Mouse (Mus musculus): ENCODE measurements at regions not wholly inside any gene's neighbourhood (a gene's known extent, or its start where the extent isn't known, plus 50 kb on each side); places are given as distances from the start of the nearest gene placed in this dataset.

GRCm38 (mm10) chr12:71549336-71549735, 239.7 kb downstream of the Dact1 start:
- intact Hi-C loops (cut with DNase I; ENCODE audit: low total_unique reads): no loop called here
- no peak for DNase-seq

DNA sequence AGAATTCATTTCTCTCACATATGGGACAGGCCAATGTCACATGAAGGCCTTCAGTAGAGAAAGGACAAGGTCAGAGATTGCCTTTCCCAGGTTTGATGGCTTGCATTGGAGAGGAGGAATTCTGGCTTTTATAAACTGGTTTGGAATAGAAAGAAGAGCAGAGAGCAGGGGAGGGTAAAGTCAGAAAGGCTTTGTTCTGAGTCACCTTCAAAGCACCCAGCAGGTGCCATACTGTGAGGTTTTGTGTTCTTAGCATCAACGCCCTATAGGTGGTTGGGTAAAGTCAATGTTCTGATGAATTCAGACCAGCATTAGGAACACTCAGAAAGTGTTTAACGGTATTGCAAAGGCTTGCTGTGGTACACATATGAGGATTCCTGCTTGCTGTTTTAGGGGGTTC, 244.5 kb downstream of the Dact1 start:
- no peak for DNase-seq
- intact Hi-C loops (cut with DNase I; ENCODE audit: low total_unique reads): no loop called here

GRCm38 (mm10) chr12:71561259-71561658, 251.6 kb downstream of the Dact1 start:
- intact Hi-C loops (cut with DNase I; ENCODE audit: low total_unique reads): no loop called here
- no peak for DNase-seq

GRCm38 (mm10) chr12:71561918-71562572, 252.4 kb downstream of the Dact1 start:
- DNase-seq: no peak
- intact Hi-C loops (cut with DNase I; ENCODE audit: low total_unique reads): no loop called here

DNA sequence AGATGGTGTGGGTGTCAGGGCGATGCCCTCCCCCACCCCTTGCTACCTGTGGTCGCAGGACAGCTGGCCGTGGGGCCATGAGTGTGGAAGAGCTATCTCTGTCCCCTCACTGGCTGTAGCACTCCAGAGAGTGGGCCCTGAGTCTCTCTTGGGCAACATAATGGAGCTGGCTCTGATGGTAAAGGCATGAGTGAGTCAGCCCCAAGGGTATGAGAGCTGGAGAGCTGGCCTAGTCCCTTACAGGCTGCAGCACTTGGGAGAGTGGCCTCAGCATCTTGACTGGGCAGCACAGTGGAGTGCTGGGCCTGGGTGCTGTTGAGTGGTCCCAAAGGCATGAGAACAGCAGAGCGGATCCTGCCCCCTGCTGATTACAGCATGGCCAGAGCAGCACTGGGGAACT, 253.5 kb downstream of the Dact1 start:
- intact Hi-C loops (cut with DNase I; ENCODE audit: low total_unique reads): no loop called here
- no peak for DNase-seq

GRCm38 (mm10) chr12:71566371-71566770, 256.7 kb downstream of the Dact1 start:
- intact Hi-C loops (cut with DNase I; ENCODE audit: low total_unique reads): no loop called here
- DNase-seq: no peak

DNA sequence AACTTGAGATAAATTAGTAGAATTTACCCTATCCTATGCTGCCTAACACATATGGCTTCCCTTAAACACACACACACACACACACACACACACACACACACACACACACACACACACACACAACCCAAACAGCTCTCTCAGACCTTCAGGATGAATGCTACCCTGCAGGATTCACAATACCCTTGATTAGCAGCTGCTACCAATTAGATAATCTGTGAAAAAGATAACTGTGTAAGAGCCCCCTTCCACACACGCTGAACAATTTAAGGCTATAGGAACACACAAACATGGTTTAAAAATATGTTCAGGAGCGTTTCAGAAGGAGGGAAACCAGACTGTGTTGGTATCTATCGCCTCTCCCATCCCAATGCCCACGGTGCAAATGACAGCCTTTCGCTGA, 258.6 kb downstream of the Dact1 start:
- intact Hi-C loops (cut with DNase I; ENCODE audit: low total_unique reads): no loop called here
- no peak for DNase-seq

- intact Hi-C loops (cut with DNase I; ENCODE audit: low total_unique reads): no loop called here
These were observed 259.3 kb downstream of the Dact1 start for GRCm38 (mm10) chr12:71568880-71569390.

GRCm38 (mm10) chr12:71569662-71570061, 260.0 kb downstream of the Dact1 start:
- intact Hi-C loops (cut with DNase I; ENCODE audit: low total_unique reads): no loop called here
- DNase-seq: no peak

More at GRCm38 (mm10) chr12:71568880-71569390, 259.3 kb downstream of the Dact1 start:
- DNase-seq: no peak

DNA sequence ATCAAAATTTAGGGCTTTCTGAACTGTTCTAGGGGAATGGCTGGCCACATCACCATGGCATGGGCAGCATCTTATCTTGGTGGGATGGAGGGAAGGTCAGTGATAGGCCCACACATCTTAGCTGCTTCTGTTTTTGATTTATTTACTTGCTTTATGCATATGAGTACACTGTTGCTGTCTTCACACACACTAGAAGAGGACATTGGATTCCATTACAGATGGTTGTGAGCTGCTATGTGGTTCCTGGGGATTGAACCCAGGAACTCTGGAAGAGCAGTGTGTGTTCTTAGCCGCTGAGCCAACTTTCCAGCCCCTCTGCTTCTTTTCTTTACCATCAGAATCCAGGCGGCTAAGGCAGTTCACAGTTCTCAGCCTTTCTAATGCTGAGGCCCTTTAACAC, 260.4 kb downstream of the Dact1 start:
- intact Hi-C loops (cut with DNase I; ENCODE audit: low total_unique reads): no loop called here

GRCm38 (mm10) chr12:71572833-71573446, 257.9 kb upstream of the Daam1 start:
- intact Hi-C loops (cut with DNase I; ENCODE audit: low total_unique reads): no loop called here

More for the DNA sequence above, 260.4 kb downstream of the Dact1 start:
- no peak for DNase-seq

DNA sequence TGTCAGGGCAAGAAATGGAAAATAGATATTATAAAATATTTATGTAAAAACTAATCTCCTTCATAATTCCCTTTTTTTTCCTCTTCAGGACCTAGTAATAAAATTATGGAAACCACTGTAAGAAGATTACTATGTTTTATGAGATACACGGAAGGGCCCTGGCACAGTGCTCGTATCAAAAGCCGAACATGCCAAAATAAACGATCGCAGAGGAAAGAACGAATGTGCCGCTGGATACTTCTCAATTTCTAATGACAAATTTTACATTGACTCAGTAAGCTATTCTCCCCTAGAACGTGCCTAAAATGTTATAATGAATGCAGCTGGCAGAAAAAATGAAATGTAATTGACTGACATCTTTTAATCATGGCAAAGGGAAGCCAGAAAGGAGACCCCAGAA, 257.4 kb upstream of the Daam1 start:
- intact Hi-C loops (cut with DNase I; ENCODE audit: low total_unique reads): no loop called here

More at GRCm38 (mm10) chr12:71572833-71573446, 257.9 kb upstream of the Daam1 start:
- DNase-seq: no peak

GRCm38 (mm10) chr12:71574685-71575084, 256.2 kb upstream of the Daam1 start:
- intact Hi-C loops (cut with DNase I; ENCODE audit: low total_unique reads): no loop called here
- no peak for DNase-seq

More for the DNA sequence above, 257.4 kb upstream of the Daam1 start:
- DNase-seq: no peak

GRCm38 (mm10) chr12:71577349-71577748, 253.5 kb upstream of the Daam1 start:
- intact Hi-C loops (cut with DNase I; ENCODE audit: low total_unique reads): no loop called here
- DNase-seq: no peak

DNA sequence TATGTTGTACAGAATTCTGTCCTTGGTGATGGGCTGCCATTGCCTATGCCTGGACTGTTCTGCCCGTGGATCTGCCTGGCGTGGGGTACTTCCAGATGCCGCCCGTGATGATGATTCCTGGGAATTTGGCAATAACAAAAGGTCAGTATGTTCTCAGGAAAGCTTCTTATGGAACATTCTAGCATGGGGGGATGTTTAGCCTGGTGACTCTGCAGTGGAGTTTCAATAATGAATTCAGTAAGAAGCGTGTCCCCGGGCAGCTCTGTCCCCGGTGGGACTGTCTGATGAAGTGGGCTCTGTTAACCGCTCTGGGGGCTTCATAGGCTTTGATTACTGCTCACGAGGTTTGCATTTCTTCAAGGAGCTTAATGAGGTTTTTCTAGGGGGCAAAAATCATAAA, 252.9 kb upstream of the Daam1 start:
- intact Hi-C loops (cut with DNase I; ENCODE audit: low total_unique reads): no loop called here
- no peak for DNase-seq

DNA sequence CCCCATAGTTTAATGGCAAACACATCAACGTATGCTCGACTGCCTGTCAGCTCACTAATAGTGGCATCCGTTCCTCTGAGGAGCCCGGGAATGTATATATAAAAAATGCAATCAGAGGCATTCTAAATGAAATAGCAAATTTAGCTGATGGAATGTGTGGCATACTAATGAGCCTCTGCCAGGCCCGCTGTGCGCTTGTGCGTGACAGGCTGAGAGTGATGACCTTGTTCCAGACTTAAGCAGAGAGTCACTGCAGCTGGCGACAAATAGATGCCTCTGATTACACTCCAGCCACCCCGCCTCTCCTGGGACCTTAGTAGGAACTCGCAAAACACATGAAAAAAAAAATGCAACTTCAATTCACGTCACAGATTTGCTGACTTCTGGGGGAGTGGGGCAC, 252.0 kb upstream of the Daam1 start:
- intact Hi-C loops (cut with DNase I; ENCODE audit: low total_unique reads): no loop called here

GRCm38 (mm10) chr12:71580532-71581290, 250.2 kb upstream of the Daam1 start:
- DNase-seq: peak; percentile 58

More for the DNA sequence above, 252.0 kb upstream of the Daam1 start:
- DNase-seq: no peak

DNA sequence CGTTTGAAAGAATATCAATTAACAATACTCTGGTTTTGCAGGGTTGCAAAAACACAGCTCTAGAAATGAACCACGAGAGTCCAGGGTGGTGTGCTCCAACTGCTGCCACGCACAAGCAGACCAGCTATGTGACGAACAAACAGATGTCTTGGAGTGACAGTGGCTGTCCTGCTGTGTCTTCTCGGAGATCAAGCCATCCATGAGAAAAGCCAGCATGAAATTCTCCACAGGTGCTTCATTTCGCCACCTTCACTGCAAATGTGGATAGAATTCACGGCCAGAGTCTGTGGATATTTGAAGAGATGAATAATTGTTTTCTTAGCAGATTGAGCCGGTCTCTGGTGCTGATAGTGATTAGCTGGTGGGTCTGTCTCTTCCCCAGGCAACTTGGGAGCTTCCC, 246.3 kb upstream of the Daam1 start:
- DNase-seq: no peak
- intact Hi-C loops (cut with DNase I; ENCODE audit: low total_unique reads): no loop called here

More at GRCm38 (mm10) chr12:71580532-71581290, 250.2 kb upstream of the Daam1 start:
- intact Hi-C loops (cut with DNase I; ENCODE audit: low total_unique reads): no loop called here

GRCm38 (mm10) chr12:71598641-71599040, 232.2 kb upstream of the Daam1 start:
- no peak for DNase-seq
- intact Hi-C loops (cut with DNase I; ENCODE audit: low total_unique reads): no loop called here

GRCm38 (mm10) chr12:71601091-71601690, 229.7 kb upstream of the Daam1 start:
- DNase-seq: no peak

More at GRCm38 (mm10) chr12:71601091-71601690, 229.7 kb upstream of the Daam1 start:
- intact Hi-C loops (cut with DNase I; ENCODE audit: low total_unique reads): no loop called here

Data from gastrocnemius, postnatal 14 days (tissue).